Mouse (Mus musculus): Measurements from ENCODE around the gene Enpp7. TPM values are rescaled to one million over a fixed set of nuclear protein-coding genes. Genes with fewer than 3 reads are reported as not detected.

Gene Enpp7
- total and polyA plus RNA-seq, 2 experiments from 2014 or later = not detected

- H3K9ac ChIP-seq = no peak overlapping the region
- no peaks in the 10 kb centered on the region for H3K27me3 ChIP-seq (ENCODE audit: insufficient read depth, low read length)
- no peaks in the 10 kb centered on the region for H3K4me1 ChIP-seq (ENCODE audit: insufficient read depth)
- WGBS = 24% methylated on average over 4 of the region's 4 CpGs
- H3K9me3 ChIP-seq (ENCODE audit: low read length) = no peaks in the 10 kb centered on the region
- DNase-seq (no peak), ATAC-seq (no peak)
- no peaks in the 10 kb centered on the region for H3K36me3 ChIP-seq (ENCODE audit: insufficient read depth)
- H3K4me3 ChIP-seq (ENCODE audit: low read depth, low read length) = no peak overlapping the region
- no peak overlapping the region for H3K27ac ChIP-seq (ENCODE audit: low read depth, low read length)
- no peak overlapping the region for H3K4me2 ChIP-seq (ENCODE audit: low read depth)
- peak; percentile 23; the same call in 1 of the 2 replicates for TF ChIP-seq CTCF (IDR thresholded peaks at IDR 0.05; ENCODE audit: low read depth)
Observed at GRCm38 (mm10) chr11:118995448-118995847, 7.5 kb downstream of the Enpp7 start.

GRCm38 (mm10) chr11:118997182-118997581, 9.2 kb downstream of the Enpp7 start:
- WGBS = 88% methylated on average over 3 of the region's 3 CpGs
- no peaks in the 10 kb centered on the region for H3K36me3 ChIP-seq (ENCODE audit: insufficient read depth)

GRCm38 (mm10) chr11:118998540-118999265, 10.7 kb downstream of the Enpp7 start:
- Histone ChIP-seq H3K4me2 (ENCODE audit: low read depth) (peak overlapping the region; percentile 51), H3K9ac (peak overlapping the region; percentile 29; the same call in 1 of the 2 replicates), H3K27me3 (ENCODE audit: insufficient read depth, low read length) (no peaks in the 10 kb centered on the region), H3K4me1 (ENCODE audit: insufficient read depth) (no peaks in the 10 kb centered on the region), H3K4me3 (ENCODE audit: low read depth, low read length) (peak overlapping the region; percentile 22), H3K9me3 (ENCODE audit: low read length) (no peaks in the 10 kb centered on the region), H3K27ac (ENCODE audit: low read depth, low read length) (peak overlapping the region; percentile 24; the same call in 1 of the 2 replicates), H3K36me3 (ENCODE audit: insufficient read depth) (no peaks in the 10 kb centered on the region)
- TF ChIP-seq CTCF (IDR thresholded peaks at IDR 0.05; ENCODE audit: low read depth) = peak; percentile 94
- WGBS = 3% methylated on average over 30 of the region's 30 CpGs
- ATAC-seq = peak; percentile 92
- DNase-seq = peak; percentile 97

More at GRCm38 (mm10) chr11:118997182-118997581, 9.2 kb downstream of the Enpp7 start:
- no peak overlapping the region for H3K4me3 ChIP-seq (ENCODE audit: low read depth, low read length)
- DNase-seq (no peak), ATAC-seq (no peak)
- H3K9ac ChIP-seq = no peak overlapping the region
- no peaks in the 10 kb centered on the region for H3K9me3 ChIP-seq (ENCODE audit: low read length)
- no peak overlapping the region for H3K27ac ChIP-seq (ENCODE audit: low read depth, low read length)
- no peaks in the 10 kb centered on the region for H3K27me3 ChIP-seq (ENCODE audit: insufficient read depth, low read length)
- no peak for TF ChIP-seq CTCF (IDR thresholded peaks at IDR 0.05; ENCODE audit: low read depth)
- no peak overlapping the region for H3K4me2 ChIP-seq (ENCODE audit: low read depth)
- H3K4me1 ChIP-seq (ENCODE audit: insufficient read depth) = no peaks in the 10 kb centered on the region

GRCm38 (mm10) chr11:118999361-118999804, 11.4 kb downstream of the Enpp7 start:
- H3K9ac ChIP-seq = peak overlapping the region; percentile 29; the same call in 1 of the 2 replicates

GRCm38 (mm10) chr11:119000877-119001276, 12.9 kb downstream of the Enpp7 start:
- peak; percentile 18; the same call in 1 of the 2 replicates for TF ChIP-seq CTCF (IDR thresholded peaks at IDR 0.05; ENCODE audit: low read depth)
- H3K27ac ChIP-seq (ENCODE audit: low read depth, low read length) = no peak overlapping the region
- no peak overlapping the region for H3K4me3 ChIP-seq (ENCODE audit: low read depth, low read length)
- no peaks in the 10 kb centered on the region for H3K9me3 ChIP-seq (ENCODE audit: low read length)
- no peak overlapping the region for H3K4me2 ChIP-seq (ENCODE audit: low read depth)
- 74% methylated on average over 2 of the region's 2 CpGs for WGBS
- no peak for ATAC-seq
- no peak for DNase-seq
- H3K4me1 ChIP-seq (ENCODE audit: insufficient read depth) = no peaks in the 10 kb centered on the region
- no peak overlapping the region for H3K9ac ChIP-seq
- no peaks in the 10 kb centered on the region for H3K36me3 ChIP-seq (ENCODE audit: insufficient read depth)
- no peaks in the 10 kb centered on the region for H3K27me3 ChIP-seq (ENCODE audit: insufficient read depth, low read length)

More at GRCm38 (mm10) chr11:118999361-118999804, 11.4 kb downstream of the Enpp7 start:
- H3K27ac ChIP-seq (ENCODE audit: low read depth, low read length) = peak overlapping the region; percentile 24; the same call in 1 of the 2 replicates
- H3K4me1 ChIP-seq (ENCODE audit: insufficient read depth) = no peaks in the 10 kb centered on the region
- peak; percentile 51 for ATAC-seq
- no peak for TF ChIP-seq CTCF (IDR thresholded peaks at IDR 0.05; ENCODE audit: low read depth)
- H3K9me3 ChIP-seq (ENCODE audit: low read length) = no peaks in the 10 kb centered on the region
- peak overlapping the region; percentile 22 for H3K4me3 ChIP-seq (ENCODE audit: low read depth, low read length)
- peak overlapping the region; percentile 51 for H3K4me2 ChIP-seq (ENCODE audit: low read depth)
- no peaks in the 10 kb centered on the region for H3K36me3 ChIP-seq (ENCODE audit: insufficient read depth)
- peak; percentile 70 for DNase-seq
- WGBS = 3% methylated on average over 26 of the region's 26 CpGs
- no peaks in the 10 kb centered on the region for H3K27me3 ChIP-seq (ENCODE audit: insufficient read depth, low read length)

- Histone ChIP-seq H3K4me3 (ENCODE audit: low read depth, low read length) (no peak overlapping the region), H3K9ac (no peak overlapping the region), H3K27ac (ENCODE audit: low read depth, low read length) (no peak overlapping the region), H3K9me3 (ENCODE audit: low read length) (no peaks in the 10 kb centered on the region), H3K4me2 (ENCODE audit: low read depth) (no peak overlapping the region), H3K27me3 (ENCODE audit: insufficient read depth, low read length) (no peaks in the 10 kb centered on the region), H3K4me1 (ENCODE audit: insufficient read depth) (no peaks in the 10 kb centered on the region), H3K36me3 (ENCODE audit: insufficient read depth) (no peaks in the 10 kb centered on the region)
- ATAC-seq = no peak
- 78% methylated on average over 4 of the region's 4 CpGs for WGBS
- DNase-seq = no peak
- no peak for TF ChIP-seq CTCF (IDR thresholded peaks at IDR 0.05; ENCODE audit: low read depth)
Observed at GRCm38 (mm10) chr11:119001493-119002128, 13.6 kb downstream of the Enpp7 start.
